Mouse (Mus musculus) brain, embryonic 14.5 days (tissue): ENCODE measurements around the gene Uba3. TPM values are rescaled to one million over a fixed set of nuclear protein-coding genes. Genes with fewer than 3 reads are reported as not detected.

Experiments
- DNase-seq: peaks from one replicate; pipeline ENCODE4 v3.0.0-alpha.2; 2011; ENCODE audit warnings: low read depth
- CTCF ChIP-seq: fragments of 200-500 bp; IDR thresholded peaks from 2 replicates; pipeline ENCODE4 v1.5.1; 2012; ENCODE audit warnings: inconsistent platforms, mild to moderate bottlenecking, moderate library complexity, borderline replicate concordance; ENCODE audit not compliant: insufficient read depth, insufficient read length; ENCODE audit errors: extremely low read depth
- POLR2A ChIP-seq: fragments of 200-500 bp; IDR thresholded peaks from 2 replicates; pipeline ENCODE4 v1.6.1; 2012; ENCODE audit warnings: mild to moderate bottlenecking, inconsistent platforms, borderline replicate concordance; ENCODE audit not compliant: poor library complexity, insufficient read depth, insufficient read length, severe bottlenecking; ENCODE audit errors: extremely low read depth
- polyA plus RNA-seq: library from polyadenylated mRNA; depleted of rRNA; stranded (reverse); fragments of >200 nt; gene quantifications from 2 replicates; pipeline ENCODE4 v1.2.3, GENCODE M21; 2012; rRNA removed

Gene Uba3
- polyA plus RNA-seq, 1 experiment = 71.3 TPM

- DNase-seq = no peak
- TF ChIP-seq CTCF (no peak), POLR2A (no peak)
These were observed 60.3 kb downstream of the Uba3 start for GRCm38 (mm10) chr6:97145156-97145555.

GRCm38 (mm10) chr6:97144359-97144758, 61.1 kb downstream of the Uba3 start:
- TF ChIP-seq POLR2A (no peak), CTCF (no peak)
- DNase-seq = peak; percentile 22

- no peak for DNase-seq
- TF ChIP-seq POLR2A (no peak), CTCF (no peak)
These were observed 62.8 kb downstream of the Uba3 start for GRCm38 (mm10) chr6:97142611-97143010.

- TF ChIP-seq CTCF (no peak), POLR2A (no peak)
- no peak for DNase-seq
These were observed 63.6 kb downstream of the Uba3 start for GRCm38 (mm10) chr6:97141811-97142210.

Other genes starting within 250 kb of the Uba3 start
- gene Fam19a4, start 145.2 kb downstream of the Uba3 start, polyA plus RNA-seq = 1.4 and 2.3 TPM in 2 replicates
- 12.6 and 15.8 TPM in 2 replicates for gene Eogt, start 56.5 kb downstream of the Uba3 start, polyA plus RNA-seq
- 3.0 and 8.4 TPM in 2 replicates for gene Tmf1, start 26.5 kb downstream of the Uba3 start, polyA plus RNA-seq
- gene Arl6ip5, start 5.0 kb upstream of the Uba3 start, polyA plus RNA-seq = 111 and 125 TPM in 2 replicates
- 0.05 and 0.09 TPM in 2 replicates for gene Lmod3, start 47.1 kb upstream of the Uba3 start, polyA plus RNA-seq